Mouse (Mus musculus) ovary, adult 2 months (tissue): ENCODE measurements around the gene Vmn2r45. TPM values are rescaled to one million over a fixed set of nuclear protein-coding genes. Genes with fewer than 3 reads are reported as not detected.

ENCODE experiments used
- polyA plus RNA-seq: library from polyadenylated mRNA; depleted of rRNA; stranded (reverse); fragments of >200 nt; gene quantifications from 2 replicates; pipeline ENCODE4 v1.2.3, GENCODE M21; 2012; rRNA removed

Vmn2r45 gene
- polyA plus RNA-seq, result not detected in 2 replicates

DNA sequence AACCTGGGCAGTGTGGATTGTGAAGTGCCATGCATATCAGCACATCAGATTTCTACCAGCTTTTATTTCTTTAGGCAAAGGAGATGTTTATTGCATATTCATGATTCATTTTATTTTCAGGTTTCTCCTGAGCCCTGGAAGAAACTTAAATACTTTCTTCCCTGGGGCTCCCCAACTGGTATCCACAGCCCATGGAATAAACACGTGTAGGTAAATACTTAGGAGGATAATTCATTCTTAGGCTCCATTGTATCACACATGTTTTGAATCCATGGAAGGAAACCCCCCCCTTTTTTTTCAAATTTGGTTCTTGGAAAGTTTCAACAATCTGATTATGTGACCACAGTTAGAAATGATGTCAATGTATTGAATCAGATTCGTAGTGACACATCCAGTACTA is at the start of gene Vmn2r45:
Gene Vmn2r45 (minus strand): TSS at position 101 of the 400 bp plus-strand sequence.

Other genes with a start within 250 kb of the Vmn2r45 start
- not detected in 2 replicates for gene Vmn2r43, start 228.5 kb downstream of the Vmn2r45 start, polyA plus RNA-seq
- not detected in 2 replicates for gene Vmn2r44, start 105.7 kb downstream of the Vmn2r45 start, polyA plus RNA-seq